Mouse (Mus musculus): ENCODE measurements around the gene Tmem255b. TPM values are rescaled to one million over a fixed set of nuclear protein-coding genes. Genes with fewer than 3 reads are reported as not detected.

Tmem255b gene
- total RNA-seq, 1 experiment from 2014 or later = 1.8 TPM

GRCm38 (mm10) chr8:13446456-13446855 is 11.5 kb downstream of the Tmem255b start:
- no peak for DNase-seq

- peak; percentile 63 for DNase-seq
Measured at GRCm38 (mm10) chr8:13448145-13448544, 13.2 kb downstream of the Tmem255b start.

- DNase-seq = no peak
Measured at GRCm38 (mm10) chr8:13451747-13452277, 16.8 kb downstream of the Tmem255b start.

GRCm38 (mm10) chr8:13454341-13455113 is 19.5 kb downstream of the Tmem255b start:
- no peak for DNase-seq

- peak; percentile 78 for DNase-seq
Measured at GRCm38 (mm10) chr8:13455295-13455694, 20.3 kb downstream of the Tmem255b start.

GRCm38 (mm10) chr8:13459431-13459830 is 24.4 kb downstream of the Tmem255b start:
- DNase-seq = no peak

GRCm38 (mm10) chr8:13461085-13461765 is 26.2 kb downstream of the Tmem255b start:
- DNase-seq = peak; percentile 58

- DNase-seq = peak; percentile 83
Measured at GRCm38 (mm10) chr8:13461843-13462242, 26.9 kb downstream of the Tmem255b start.

GRCm38 (mm10) chr8:13462392-13462791 is 27.4 kb downstream of the Tmem255b start:
- peak; percentile 75 for DNase-seq

GRCm38 (mm10) chr8:13465324-13465723 is 30.3 kb downstream of the Tmem255b start:
- DNase-seq = no peak

GRCm38 (mm10) chr8:13466989-13467388 is 32.0 kb downstream of the Tmem255b start:
- DNase-seq = no peak

- DNase-seq = no peak
Measured at GRCm38 (mm10) chr8:13468737-13469136, 33.7 kb downstream of the Tmem255b start.

GRCm38 (mm10) chr8:13471484-13471883 is 36.5 kb downstream of the Tmem255b start:
- DNase-seq = no peak

GRCm38 (mm10) chr8:13472284-13472683 is 37.3 kb downstream of the Tmem255b start:
- peak; percentile 29 for DNase-seq

GRCm38 (mm10) chr8:13475892-13476291 is 40.9 kb downstream of the Tmem255b start:
- no peak for DNase-seq

- DNase-seq = peak; percentile 28
Measured at GRCm38 (mm10) chr8:13481089-13481554, 46.1 kb downstream of the Tmem255b start.

- DNase-seq = peak; percentile 47
Measured at GRCm38 (mm10) chr8:13481596-13481995, 46.6 kb downstream of the Tmem255b start.

- peak; percentile 37 for DNase-seq
Measured at GRCm38 (mm10) chr8:13482101-13482801, 47.3 kb downstream of the Tmem255b start.

GRCm38 (mm10) chr8:13483191-13483590 is 48.2 kb downstream of the Tmem255b start:
- no peak for DNase-seq

GRCm38 (mm10) chr8:13489351-13489750 is 54.4 kb downstream of the Tmem255b start:
- no peak for DNase-seq

- no peak for DNase-seq
Measured at GRCm38 (mm10) chr8:13489986-13490910, 55.3 kb downstream of the Tmem255b start.
